Mouse (Mus musculus): Measurements from ENCODE around the gene Efcc1. TPM values are rescaled to one million over a fixed set of nuclear protein-coding genes. Genes with fewer than 3 reads are reported as not detected.

The Efcc1 gene
- polyA plus RNA-seq, 1 experiment from 2014 or later = 9.7 TPM

GRCm38 (mm10) chr6:87784033-87784432, 53.4 kb downstream of the Efcc1 start:
- no peak overlapping the region for H3K4me3 ChIP-seq
- no peak overlapping the region for H3K4me2 ChIP-seq (replicated peaks)
- no peaks in the 10 kb centered on the region for H3K27me3 ChIP-seq
- peaks cover 2% of the 10 kb centered on the region for H3K4me1 ChIP-seq
- no peaks in the 10 kb centered on the region for H3K9me3 ChIP-seq (replicated peaks)
- H3K27ac ChIP-seq = no peak overlapping the region
- H3K36me3 ChIP-seq = no peaks in the 10 kb centered on the region
- 84% methylated on average over 8 of the region's 8 CpGs for WGBS
- no peak for ATAC-seq (ENCODE audit: low FRiP score)
- no peak overlapping the region for H3K9ac ChIP-seq

GRCm38 (mm10) chr6:87786621-87787020, 56.0 kb downstream of the Efcc1 start:
- no peak overlapping the region for H3K27ac ChIP-seq
- peaks cover 10% of the 10 kb centered on the region for H3K4me1 ChIP-seq
- 95% methylated on average over 5 of the region's 5 CpGs for WGBS
- H3K36me3 ChIP-seq = 0 out of 2 replicates have a peak, but pooled peaks cover 3% of the 10 kb centered on the region
- H3K9ac ChIP-seq = no peak overlapping the region
- no peaks in the 10 kb centered on the region for H3K9me3 ChIP-seq (replicated peaks)
- H3K4me3 ChIP-seq = no peak overlapping the region
- no peaks in the 10 kb centered on the region for H3K27me3 ChIP-seq
- ATAC-seq (ENCODE audit: low FRiP score) = no peak
- H3K4me2 ChIP-seq (replicated peaks) = no peak overlapping the region

- WGBS = 85% methylated on average over 6 of the region's 6 CpGs
- H3K27me3 ChIP-seq = no peaks in the 10 kb centered on the region
- no peak overlapping the region for H3K9ac ChIP-seq
- H3K9me3 ChIP-seq (replicated peaks) = no peaks in the 10 kb centered on the region
- H3K36me3 ChIP-seq = peaks cover 10% of the 10 kb centered on the region
- H3K4me3 ChIP-seq = no peak overlapping the region
- no peak overlapping the region for H3K27ac ChIP-seq
- ATAC-seq (ENCODE audit: low FRiP score) = no peak
- peaks cover 10% of the 10 kb centered on the region for H3K4me1 ChIP-seq
- no peak overlapping the region for H3K4me2 ChIP-seq (replicated peaks)
These were observed 56.6 kb downstream of the Efcc1 start for GRCm38 (mm10) chr6:87787108-87787890.

- no peaks in the 10 kb centered on the region for H3K9me3 ChIP-seq (replicated peaks)
- H3K36me3 ChIP-seq = peaks cover 15% of the 10 kb centered on the region
- H3K27ac ChIP-seq = no peak overlapping the region
- no peak overlapping the region for H3K9ac ChIP-seq
- ATAC-seq (ENCODE audit: low FRiP score) = no peak
- H3K4me3 ChIP-seq = no peak overlapping the region
- no peak overlapping the region for H3K4me2 ChIP-seq (replicated peaks)
- H3K27me3 ChIP-seq = no peaks in the 10 kb centered on the region
- H3K4me1 ChIP-seq = peaks cover 10% of the 10 kb centered on the region
- WGBS = 91% methylated on average over 9 of the region's 9 CpGs
These were observed 57.7 kb downstream of the Efcc1 start for GRCm38 (mm10) chr6:87788266-87788895.

GRCm38 (mm10) chr6:87788896-87789587, 58.4 kb downstream of the Efcc1 start:
- H3K9ac ChIP-seq = no peak overlapping the region
- H3K36me3 ChIP-seq = peaks cover 15% of the 10 kb centered on the region
- no peaks in the 10 kb centered on the region for H3K27me3 ChIP-seq
- H3K4me2 ChIP-seq (replicated peaks) = no peak overlapping the region
- no peak overlapping the region for H3K4me3 ChIP-seq
- no peaks in the 10 kb centered on the region for H3K9me3 ChIP-seq (replicated peaks)
- no peak for ATAC-seq (ENCODE audit: low FRiP score)
- H3K4me1 ChIP-seq = peaks cover 10% of the 10 kb centered on the region
- no peak overlapping the region; the same call in 1 of the 2 replicates for H3K27ac ChIP-seq
- 54% methylated on average over 5 of the region's 5 CpGs for WGBS

- Histone ChIP-seq H3K9me3 (replicated peaks) (no peaks in the 10 kb centered on the region), H3K4me3 (no peak overlapping the region), H3K27me3 (no peaks in the 10 kb centered on the region), H3K4me2 (replicated peaks) (no peak overlapping the region), H3K4me1 (peaks cover 10% of the 10 kb centered on the region), H3K9ac (no peak overlapping the region), H3K36me3 (peaks cover 15% of the 10 kb centered on the region), H3K27ac (no peak overlapping the region)
- 95% methylated on average over 6 of the region's 6 CpGs for WGBS
- no peak for ATAC-seq (ENCODE audit: low FRiP score)
These were observed 59.1 kb downstream of the Efcc1 start for GRCm38 (mm10) chr6:87789791-87790190.

- no peak overlapping the region for H3K4me3 ChIP-seq
- H3K27ac ChIP-seq = no peak overlapping the region
- peaks cover 10% of the 10 kb centered on the region for H3K4me1 ChIP-seq
- no peaks in the 10 kb centered on the region for H3K9me3 ChIP-seq (replicated peaks)
- no peak overlapping the region for H3K9ac ChIP-seq
- H3K4me2 ChIP-seq (replicated peaks) = no peak overlapping the region
- H3K36me3 ChIP-seq = peaks cover 15% of the 10 kb centered on the region
- H3K27me3 ChIP-seq = no peaks in the 10 kb centered on the region
- WGBS = 75% methylated on average over 7 of the region's 7 CpGs
- no peak for ATAC-seq (ENCODE audit: low FRiP score)
These were observed 60.3 kb downstream of the Efcc1 start for GRCm38 (mm10) chr6:87790779-87791480.

- H3K27me3 ChIP-seq = no peaks in the 10 kb centered on the region
- 97% methylated on average over 5 of the region's 5 CpGs for WGBS
- no peak for ATAC-seq (ENCODE audit: low FRiP score)
- H3K4me1 ChIP-seq = peaks cover 13% of the 10 kb centered on the region
- H3K9ac ChIP-seq = no peak overlapping the region
- H3K27ac ChIP-seq = no peak overlapping the region
- H3K9me3 ChIP-seq (replicated peaks) = no peaks in the 10 kb centered on the region
- H3K4me3 ChIP-seq = no peak overlapping the region
- peaks cover 15% of the 10 kb centered on the region for H3K36me3 ChIP-seq
- no peak overlapping the region for H3K4me2 ChIP-seq (replicated peaks)
These were observed 61.2 kb downstream of the Efcc1 start for GRCm38 (mm10) chr6:87791826-87792225.

- peaks cover 15% of the 10 kb centered on the region for H3K36me3 ChIP-seq
- ATAC-seq (ENCODE audit: low FRiP score) = no peak
- H3K4me3 ChIP-seq = no peak overlapping the region
- WGBS = 95% methylated on average over 10 of the region's 10 CpGs
- H3K4me2 ChIP-seq (replicated peaks) = no peak overlapping the region
- no peaks in the 10 kb centered on the region for H3K27me3 ChIP-seq
- H3K9ac ChIP-seq = no peak overlapping the region
- H3K27ac ChIP-seq = no peak overlapping the region
- no peaks in the 10 kb centered on the region for H3K9me3 ChIP-seq (replicated peaks)
- H3K4me1 ChIP-seq = peaks cover 12% of the 10 kb centered on the region
These were observed 63.3 kb downstream of the Efcc1 start for GRCm38 (mm10) chr6:87793821-87794510.

- 0 out of 2 replicates have a peak, but pooled peaks cover 3% of the 10 kb centered on the region for H3K4me1 ChIP-seq
- H3K4me3 ChIP-seq = no peak overlapping the region
- no peaks in the 10 kb centered on the region for H3K9me3 ChIP-seq (replicated peaks)
- no peak overlapping the region for H3K27ac ChIP-seq
- 55% methylated on average over 6 of the region's 6 CpGs for WGBS
- H3K4me2 ChIP-seq (replicated peaks) = no peak overlapping the region
- H3K27me3 ChIP-seq = no peaks in the 10 kb centered on the region
- peaks cover 12% of the 10 kb centered on the region for H3K36me3 ChIP-seq
- ATAC-seq (ENCODE audit: low FRiP score) = no peak
- no peak overlapping the region for H3K9ac ChIP-seq
These were observed 64.9 kb downstream of the Efcc1 start for GRCm38 (mm10) chr6:87795385-87796150.

- Histone ChIP-seq H3K36me3 (peaks cover 12% of the 10 kb centered on the region), H3K4me3 (no peak overlapping the region), H3K4me2 (replicated peaks) (no peak overlapping the region), H3K9me3 (replicated peaks) (no peaks in the 10 kb centered on the region), H3K27ac (no peak overlapping the region), H3K9ac (no peak overlapping the region), H3K27me3 (no peaks in the 10 kb centered on the region), H3K4me1 (0 out of 2 replicates have a peak, but pooled peaks cover 3% of the 10 kb centered on the region)
- 89% methylated on average over 6 of the region's 6 CpGs for WGBS
- no peak for ATAC-seq (ENCODE audit: low FRiP score)
These were observed 65.7 kb downstream of the Efcc1 start for GRCm38 (mm10) chr6:87796251-87796880.
